Mouse (Mus musculus) small intestine, adult 2 months (tissue): ENCODE measurements around the gene Lamtor2.

ENCODE experiments used
- CTCF ChIP-seq: fragments of 200-500 bp; IDR thresholded peaks from 2 replicates; pipeline ENCODE4 v1.5.1; 2012; ENCODE audit warnings: low read depth, mild to moderate bottlenecking, control low read depth, inconsistent platforms, low read length, moderate library complexity, mixed read lengths; ENCODE audit not compliant: insufficient replicate concordance, insufficient read length; ENCODE audit errors: extremely low read depth
- POLR2A ChIP-seq: fragments of 200-500 bp; IDR thresholded peaks from 2 replicates; pipeline ENCODE4 v1.6.1; 2012; ENCODE audit warnings: low read depth, mild to moderate bottlenecking, control low read depth, inconsistent platforms, low read length, moderate library complexity

DNA sequence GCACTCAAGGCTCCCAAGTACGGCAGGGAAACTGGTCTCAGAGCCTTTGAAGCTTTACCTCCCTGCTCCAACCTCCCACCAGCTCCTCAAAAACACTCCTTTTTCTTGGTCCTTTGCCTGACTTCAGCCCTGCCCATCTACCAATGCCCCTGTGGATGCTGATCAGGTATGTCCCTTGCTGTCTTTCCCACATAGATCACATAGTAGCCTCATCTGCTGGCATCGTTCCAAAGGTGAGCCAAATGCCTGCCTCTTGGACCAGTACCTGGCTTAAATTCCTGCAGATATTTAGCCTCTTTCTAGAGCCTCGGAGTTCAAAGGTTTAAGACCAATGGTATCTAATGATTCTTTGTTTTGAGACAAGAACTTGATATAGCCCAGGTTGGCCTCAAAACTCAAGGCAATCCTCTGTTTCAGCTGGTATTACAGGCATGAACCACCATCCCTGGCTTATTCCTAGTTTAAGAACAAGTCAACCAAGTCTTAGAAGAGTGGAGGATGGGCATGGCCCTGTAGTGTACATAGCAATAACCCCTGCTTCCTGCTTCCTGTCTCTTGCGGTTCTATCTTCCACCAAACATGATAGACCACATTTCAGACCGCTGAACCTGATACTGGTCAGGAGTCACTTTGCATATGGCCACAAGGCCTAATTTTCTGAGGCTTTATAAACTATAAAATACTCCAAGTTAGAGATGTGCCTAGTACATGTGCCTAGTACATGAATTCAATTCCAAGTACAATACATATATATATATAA is 9.0 kb downstream of the Lamtor2 start:
- no peak for TF ChIP-seq POLR2A
- no peak for TF ChIP-seq CTCF
